Mouse (Mus musculus) liver, embryonic 12.5 days (tissue): ENCODE measurements around the gene Gm5662. TPM values are rescaled to one million over a fixed set of nuclear protein-coding genes. Genes with fewer than 3 reads are reported as not detected.

Source experiments
- polyA plus RNA-seq: library from polyadenylated mRNA; unstranded; fragments of >200 nt; fragmentation: Nextera tagmentation; extraction: Ambion mirVana; gene quantifications from 2 replicates; pipeline ENCODE4 v1.2.1, GENCODE M21; 2016

Gene Gm5662
- polyA plus RNA-seq, 1 experiment from 2014 or later: not detected

Other genes starting within 250 kb of the Gm5662 start
- gene Gm2056, start 247.5 kb downstream of the Gm5662 start, polyA plus RNA-seq: not detected in 2 replicates
- gene Gm16368, start 190.8 kb downstream of the Gm5662 start, polyA plus RNA-seq: not detected in 2 replicates
- not detected in 2 replicates for gene Gm10436, start 92.4 kb downstream of the Gm5662 start, polyA plus RNA-seq
- not detected in 2 replicates for gene Gm8332, start 24.4 kb downstream of the Gm5662 start, polyA plus RNA-seq
- gene Gm5039, start 49.5 kb upstream of the Gm5662 start, polyA plus RNA-seq: not detected in 2 replicates
- 10.6 and 11.3 TPM in 2 replicates for gene Adck1, start 86.1 kb upstream of the Gm5662 start, polyA plus RNA-seq